Mouse (Mus musculus): Measurements from ENCODE around the gene Ppp1r12b. TPM values are rescaled to one million over a fixed set of nuclear protein-coding genes. Genes with fewer than 3 reads are reported as not detected.

Gene Ppp1r12b
- polyA plus RNA-seq (2015; fragmentation: Illumina TruSeq; extraction: RNeasy Lipid Tissue Mini Kit (QIAGEN cat#74804); ENCODE audit: insufficient read depth, low replicate concordance) = 17.0 TPM

GRCm38 (mm10) chr1:134955637-134956176, at the start of gene Ppp1r12b:
Gene Ppp1r12b (minus strand): TSS chr1:134955942.

GRCm38 (mm10) chr1:134962053-134962803, 6.5 kb upstream of the Ppp1r12b start, which contains the start of gene Ube2t:
Gene Ube2t (plus strand): TSS chr1:134962565.

Other genes starting within 250 kb of the Ppp1r12b start
- gene Ube2t, start 6.6 kb upstream of the Ppp1r12b start, polyA plus RNA-seq (2015; fragmentation: Illumina TruSeq; extraction: RNeasy Lipid Tissue Mini Kit (QIAGEN cat#74804); ENCODE audit: insufficient read depth, low replicate concordance) = 12.0 TPM
- 0.43 TPM for gene Lgr6, start 149.3 kb upstream of the Ppp1r12b start, polyA plus RNA-seq (2015; fragmentation: Illumina TruSeq; extraction: RNeasy Lipid Tissue Mini Kit (QIAGEN cat#74804); ENCODE audit: insufficient read depth, low replicate concordance)
- gene Ptpn7, start 176.8 kb upstream of the Ppp1r12b start, polyA plus RNA-seq (2015; fragmentation: Illumina TruSeq; extraction: RNeasy Lipid Tissue Mini Kit (QIAGEN cat#74804); ENCODE audit: insufficient read depth, low replicate concordance) = 37.5 TPM
- gene Arl8a, start 190.9 kb upstream of the Ppp1r12b start, polyA plus RNA-seq (2015; fragmentation: Illumina TruSeq; extraction: RNeasy Lipid Tissue Mini Kit (QIAGEN cat#74804); ENCODE audit: insufficient read depth, low replicate concordance) = 80.0 TPM
- 0.12 TPM for gene Gpr37l1, start 211.7 kb upstream of the Ppp1r12b start, polyA plus RNA-seq (2015; fragmentation: Illumina TruSeq; extraction: RNeasy Lipid Tissue Mini Kit (QIAGEN cat#74804); ENCODE audit: insufficient read depth, low replicate concordance)